Mouse (Mus musculus) urinary bladder, adult 18-20 months (tissue): ENCODE measurements at regions not wholly inside any gene's neighbourhood (a gene's known extent, or its start where the extent isn't known, plus 50 kb on each side); places are given as distances from the start of the nearest gene placed in this dataset.

Experiments used
- DNase-seq, 2 experiments: peaks; one replicate each; pipeline ENCODE4 v3.0.0; 2022; ENCODE audit warnings: low spot score in 2 of 2, mixed read lengths in 2 of 2

GRCm38 (mm10) chr1:185151130-185151799 lies 52.7 kb upstream of the Rab3gap2 start:
- no peak for DNase-seq

GRCm38 (mm10) chr1:185150431-185151129 lies 53.3 kb upstream of the Rab3gap2 start:
- DNase-seq, result no peak

DNA sequence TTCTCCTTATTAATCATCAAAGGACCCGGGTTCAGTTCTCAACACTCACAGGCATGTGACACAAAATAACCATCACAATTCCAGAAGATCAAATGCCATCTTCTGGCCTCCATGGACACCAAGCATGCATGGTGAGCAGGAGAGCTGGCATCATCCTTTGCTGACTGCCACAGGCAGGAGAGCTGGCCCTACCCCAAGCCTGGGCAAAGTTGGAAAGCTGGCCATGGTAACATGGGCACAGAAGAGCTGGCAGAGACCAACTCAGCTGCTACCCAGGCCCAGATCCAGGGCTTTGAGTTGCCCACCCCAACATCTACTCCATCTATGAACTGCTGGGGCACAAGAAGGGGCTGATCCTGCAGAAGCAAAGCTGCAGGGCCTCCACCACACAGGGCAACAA lies 59.1 kb upstream of the Rab3gap2 start:
- DNase-seq, result no peak

DNA sequence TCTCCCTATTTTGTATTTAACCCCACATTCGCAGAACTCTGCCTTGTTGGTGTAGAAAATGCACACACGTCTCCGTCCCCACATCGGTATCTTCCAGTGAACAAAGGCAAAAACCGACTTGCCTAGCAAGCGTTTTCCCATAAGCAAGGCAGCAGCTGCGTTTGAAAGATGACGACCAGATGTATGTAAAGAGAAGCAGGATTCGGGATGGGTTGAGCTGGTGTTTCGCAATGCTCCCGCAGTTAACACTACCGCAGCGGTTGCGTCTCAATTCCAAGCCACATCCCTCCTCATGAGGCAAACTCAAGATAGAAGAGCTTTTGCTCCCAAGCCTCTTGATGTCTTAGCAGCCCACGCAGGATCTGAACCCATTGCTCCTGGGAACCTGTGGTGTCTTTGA lies 59.9 kb upstream of the Rab3gap2 start:
- no peak for DNase-seq

- DNase-seq, result no peak
Observed at GRCm38 (mm10) chr1:185140317-185140716, 63.6 kb upstream of the Rab3gap2 start.

GRCm38 (mm10) chr1:185128209-185128608 lies 75.7 kb upstream of the Rab3gap2 start:
- no peak for DNase-seq

GRCm38 (mm10) chr1:185125737-185126286 lies 78.1 kb upstream of the Rab3gap2 start:
- no peak for DNase-seq

DNA sequence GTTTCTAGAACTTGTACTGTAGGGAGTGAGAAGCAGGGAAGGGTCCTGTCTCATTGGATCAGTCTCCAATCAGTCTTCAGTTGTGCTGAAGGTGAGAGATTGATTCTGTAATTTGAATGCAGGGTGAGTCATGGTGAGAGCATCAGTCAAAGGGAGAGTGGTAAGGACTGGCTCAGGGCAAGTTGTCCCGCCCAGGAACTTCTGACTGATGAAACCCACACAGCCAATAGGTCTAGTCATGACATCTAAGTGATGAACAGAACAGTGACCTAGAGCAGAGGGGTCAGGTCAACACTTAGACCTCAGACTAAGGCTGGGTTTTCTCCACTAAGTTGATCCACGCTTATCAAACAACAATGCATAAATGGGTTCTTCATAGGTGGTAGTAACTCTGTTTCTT lies 82.4 kb upstream of the Rab3gap2 start:
- DNase-seq, result no peak

DNA sequence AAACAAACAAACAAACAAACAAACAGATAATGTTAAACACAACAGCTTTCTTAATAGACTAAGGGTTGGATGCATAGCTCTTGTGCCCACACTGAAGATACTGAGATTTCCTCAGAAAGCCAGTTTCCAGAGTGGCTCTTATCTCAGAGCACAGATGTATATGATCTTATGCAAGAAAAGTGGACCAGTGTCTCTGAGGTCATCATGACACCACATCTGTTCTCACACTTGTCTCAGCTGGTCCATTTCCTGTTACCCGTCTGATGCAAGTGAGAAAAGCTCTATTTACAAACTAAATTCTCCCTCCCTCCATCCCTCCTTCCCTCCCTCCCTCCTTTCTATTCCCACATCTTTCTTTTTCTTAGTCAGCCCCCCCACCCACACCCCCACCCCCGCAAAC lies 83.5 kb upstream of the Rab3gap2 start:
- no peak for DNase-seq

DNA sequence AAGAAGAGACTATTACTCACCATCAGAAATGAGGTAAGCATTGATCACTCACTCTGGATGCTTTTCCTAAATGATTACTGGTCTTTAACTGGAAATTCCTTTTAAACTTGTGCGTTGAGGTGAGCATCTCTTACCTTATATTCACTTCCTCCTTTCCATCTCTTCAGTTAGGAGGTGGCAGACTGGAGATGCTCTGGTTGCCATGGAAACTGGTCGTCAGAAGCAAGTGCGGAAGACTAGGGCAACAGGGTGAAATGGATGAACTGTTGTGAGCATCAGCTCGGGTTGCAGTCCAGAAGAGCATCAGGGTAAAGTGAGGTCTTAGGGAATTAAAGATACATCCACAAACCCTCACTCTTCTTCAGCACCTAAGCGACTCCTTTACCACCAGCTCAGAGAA lies 86.2 kb upstream of the Rab3gap2 start:
- no peak for DNase-seq

DNA sequence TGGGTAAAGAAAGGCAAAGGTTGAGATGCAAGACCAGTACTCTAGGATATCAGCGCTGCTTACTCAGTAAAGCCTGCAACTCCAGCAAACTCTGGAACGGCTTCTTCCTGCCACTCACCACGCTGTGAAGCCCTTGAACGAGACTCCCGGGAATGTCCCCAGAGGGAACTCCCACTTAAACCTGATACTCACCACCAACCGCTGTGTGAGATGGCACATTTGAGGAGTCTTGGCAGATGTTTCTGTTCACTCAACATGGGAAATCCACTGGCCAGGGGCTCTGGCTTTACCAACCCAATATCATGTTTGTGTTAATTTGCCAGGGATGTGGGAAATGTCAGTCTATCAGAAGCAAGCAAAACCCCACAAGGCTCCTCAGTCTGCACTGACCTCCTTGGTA lies 90.2 kb upstream of the Rab3gap2 start:
- DNase-seq, result no peak

GRCm38 (mm10) chr1:185112017-185112399 lies 91.9 kb upstream of the Rab3gap2 start:
- no peak for DNase-seq

DNA sequence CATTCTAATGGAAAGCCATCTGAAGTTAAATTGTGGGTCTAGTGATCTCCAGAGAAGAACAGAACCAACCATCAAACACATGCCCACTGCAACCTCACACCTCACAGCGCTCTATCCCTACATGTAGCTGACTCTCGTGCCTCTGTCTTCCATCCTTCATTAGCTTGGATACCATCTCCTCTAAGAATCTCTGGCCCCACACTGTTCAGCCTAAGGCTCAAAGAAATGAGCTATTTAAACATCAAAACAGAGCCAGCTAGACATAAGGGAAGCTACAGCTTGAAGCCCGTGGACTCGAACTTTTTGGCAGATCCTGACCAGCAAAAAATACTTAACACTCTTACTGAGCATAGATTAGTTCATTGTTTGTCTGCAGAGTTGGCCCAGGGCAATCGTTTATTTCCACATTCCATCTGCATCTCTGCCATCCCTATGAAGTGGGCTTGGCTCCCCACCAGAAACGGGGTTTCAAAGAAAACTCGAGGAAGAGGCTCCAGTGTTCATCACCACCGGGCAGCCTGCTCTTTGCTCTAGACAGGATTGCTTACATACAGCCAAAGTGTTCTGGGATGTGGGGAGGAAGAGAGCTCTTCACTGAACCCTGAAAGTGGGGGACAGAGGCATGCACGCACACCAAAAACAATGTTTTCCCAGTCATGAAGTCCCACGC lies 92.4 kb upstream of the Rab3gap2 start:
- DNase-seq, result no peak

DNA sequence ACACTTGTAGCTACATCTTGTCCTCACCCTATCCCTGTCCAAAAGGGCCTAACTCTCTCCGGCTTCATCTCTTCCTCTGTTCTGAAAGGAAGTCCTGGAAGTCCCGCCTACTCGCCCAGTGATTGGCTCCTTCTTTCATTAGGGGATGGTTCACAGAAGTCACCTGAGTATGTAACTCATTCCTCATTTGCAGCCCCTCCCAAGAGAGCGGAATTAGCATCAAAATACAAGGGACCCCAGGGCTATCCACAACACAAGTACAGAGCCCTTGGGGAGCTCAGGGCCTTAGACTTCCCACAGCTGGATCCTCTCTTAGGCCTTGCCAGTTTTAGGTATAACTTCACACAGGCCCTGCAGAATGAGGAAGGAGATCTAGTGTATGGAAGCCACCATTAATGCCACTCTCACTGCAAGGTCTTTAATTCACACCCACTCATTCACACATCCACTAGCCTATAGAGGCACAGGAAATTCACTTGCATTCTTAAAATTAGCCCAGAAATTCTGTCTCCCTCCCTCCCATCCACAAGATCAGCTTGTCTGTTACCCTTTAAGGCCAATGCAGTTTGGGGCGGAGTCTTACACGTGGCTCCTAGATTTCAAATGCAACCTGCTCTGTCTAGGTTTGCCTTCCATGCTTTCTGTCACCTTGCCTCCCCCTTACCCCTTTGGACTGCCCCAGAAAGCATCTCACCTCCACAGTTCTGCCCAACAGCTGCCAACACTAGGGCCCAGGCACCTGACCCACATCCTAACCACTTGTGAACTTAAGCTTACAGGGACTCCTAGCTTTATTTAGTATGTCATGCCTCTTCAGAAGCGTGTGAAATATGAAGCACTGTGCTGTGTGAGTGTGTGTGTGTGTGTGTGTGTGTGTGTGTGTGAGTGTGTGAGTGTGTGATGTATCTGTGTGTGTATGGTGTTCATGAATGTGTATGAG lies 98.7 kb upstream of the Rab3gap2 start:
- no peak for DNase-seq

DNA sequence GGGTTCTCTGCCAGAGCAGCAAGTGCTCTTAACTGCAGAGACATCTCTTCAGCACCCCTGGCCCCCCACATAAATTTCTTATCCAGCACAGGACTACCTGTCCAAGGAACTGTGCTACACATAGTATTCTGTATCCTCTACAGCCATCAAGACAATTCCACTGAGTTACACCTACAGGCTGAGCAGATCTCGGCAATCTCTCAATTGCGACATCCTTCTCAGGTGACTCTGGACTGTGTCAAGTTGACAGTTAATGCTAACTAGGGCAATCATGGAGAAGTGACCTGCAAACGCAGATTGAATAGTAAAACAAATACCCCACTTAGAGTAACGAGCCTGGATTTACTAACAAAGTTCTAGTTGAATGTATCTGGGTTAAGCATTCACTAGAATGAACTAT lies 100.1 kb upstream of the Rab3gap2 start:
- no peak for DNase-seq

DNA sequence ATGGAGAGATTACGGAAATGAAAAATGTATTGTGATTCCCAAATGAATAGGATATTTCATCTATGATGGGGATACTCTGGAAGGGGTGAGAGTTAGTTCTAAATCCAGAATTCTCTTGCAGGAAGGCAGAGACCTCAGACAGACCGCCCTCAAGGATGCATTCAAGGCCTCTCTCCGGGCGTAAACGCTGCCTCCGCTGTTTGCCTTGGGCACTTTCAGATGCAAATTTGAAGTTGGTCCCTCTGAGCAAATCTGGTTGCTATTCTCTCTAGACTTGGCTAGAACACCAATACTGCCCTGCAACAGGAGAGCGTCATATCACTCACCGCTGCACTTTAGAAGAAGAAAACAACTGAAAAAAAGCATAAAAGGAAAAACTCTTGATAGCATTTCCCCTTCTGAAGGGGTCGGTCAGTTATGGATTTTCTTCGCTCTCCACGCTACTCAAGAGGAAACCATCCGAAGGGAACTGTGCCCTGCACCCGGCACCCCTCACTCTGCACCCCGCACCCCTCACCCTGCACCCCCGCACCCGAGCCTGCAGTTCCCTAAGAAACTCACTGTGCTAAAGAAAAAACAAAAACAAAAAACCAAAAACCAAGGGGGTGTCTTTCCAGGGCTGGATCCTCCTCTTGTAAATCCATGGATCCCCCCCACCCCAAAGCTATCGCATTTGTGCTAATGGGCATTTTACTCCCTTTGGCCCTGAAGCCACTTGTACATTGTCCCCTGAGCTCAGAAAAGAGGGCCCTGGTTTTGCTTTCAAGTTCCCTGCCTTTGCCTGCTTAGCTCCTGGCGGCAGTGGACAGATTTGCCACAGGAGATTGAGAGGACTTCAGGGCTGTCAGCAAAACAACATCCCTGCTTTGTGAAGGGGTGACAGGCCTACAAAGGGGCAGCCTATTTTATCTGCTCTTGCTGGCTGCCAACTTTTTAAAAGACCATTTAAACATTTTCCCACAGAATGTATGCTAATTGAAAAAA lies 99.9 kb upstream of the Mark1 start:
- DNase-seq, result no peak

GRCm38 (mm10) chr1:185098195-185098974 lies 99.0 kb upstream of the Mark1 start:
- no peak for DNase-seq

DNA sequence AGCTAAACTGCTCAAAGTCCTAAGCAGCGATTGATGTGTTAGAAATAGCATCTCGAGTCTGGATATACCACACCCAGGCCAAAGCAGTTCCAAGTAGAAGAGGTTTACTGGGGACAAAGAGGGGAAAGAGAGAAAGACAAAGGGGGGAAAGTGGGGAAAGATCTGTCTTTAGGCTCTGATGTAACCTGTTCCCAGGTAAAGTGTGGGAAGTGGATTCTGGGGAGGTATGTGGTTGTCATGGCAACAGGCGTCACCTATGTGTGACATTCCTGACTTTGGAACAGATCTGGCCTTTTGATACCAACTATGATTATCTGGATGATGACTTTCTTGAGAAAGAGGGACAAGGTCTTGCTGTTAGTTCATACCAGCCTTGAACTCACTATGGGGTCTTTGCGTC lies 97.4 kb upstream of the Mark1 start:
- DNase-seq, result no peak

- no peak for DNase-seq
Observed at GRCm38 (mm10) chr1:185092757-185093156, 93.4 kb upstream of the Mark1 start.
